In genomic region chr11:50228772-50229171, GRCm38 (mm10) we compare ENCODE assay signal across 9 mouse cellular contexts. TPM values are rescaled to one million over a fixed set of nuclear protein-coding genes. Genes with fewer than 3 reads are reported as not detected.
DNase-seq lines count a peak whose midpoint lies in the region; ATAC-seq and TF ChIP-seq lines count a peak whose summit lies in the region.
"Had no signal": no experiment of that assay in that cellular context is flagged by ENCODE, and none has a peak within 500 bp of the region (broad histone marks: within the 10 kb centered on the region; RNA-seq: fewer than 3 reads in every experiment).

No protein-coding gene starts in this region.

- no peak for TF ChIP-seq POLR2A in MEL (IDR thresholded peaks at IDR 0.05; ENCODE audit: control insufficient read depth in 1 of 2, insufficient read depth in 1 of 2, low read depth in 1 of 2, low read length in 2 of 2, poor library complexity in 1 of 2)

- no peak for TF ChIP-seq EP300 in MEL (IDR thresholded peaks at IDR 0.05; ENCODE audit: low read depth in 1 of 2, low read length in 2 of 2)

- H3K79me2 ChIP-seq in MEL (ENCODE audit: control insufficient read depth, insufficient read depth, low read length, poor library complexity), result peaks cover 12% of the 10 kb centered on the region

- 31% methylated on average over 3 of the region's 3 CpGs for WGBS in kidney, embryonic 15.5 days
- 11% methylated on average over 3 of the region's 3 CpGs for WGBS in hindbrain, postnatal 0 days

- TF ChIP-seq RAD21 in MEL (IDR thresholded peaks at IDR 0.05; ENCODE audit: low read depth, low read length), result no peak

- no peaks in the 10 kb centered on the region for H3K27me3 ChIP-seq in kidney, embryonic 15.5 days
- no peaks in the 10 kb centered on the region for H3K27me3 ChIP-seq in MEL (ENCODE audit: control insufficient read depth in 1 of 2, insufficient read depth in 2 of 2, low read length in 2 of 2)
- no peaks in the 10 kb centered on the region for H3K27me3 ChIP-seq in hindbrain, postnatal 0 days (ENCODE audit: insufficient read depth, low read length)

- H3K9ac ChIP-seq in kidney, embryonic 15.5 days, result no peak overlapping the region
- H3K9ac ChIP-seq in MEL (ENCODE audit: control insufficient read depth, low read depth, low read length, poor library complexity, severe bottlenecking), result no peak overlapping the region
- no peak overlapping the region; the same call in 1 of the 2 replicates for H3K9ac ChIP-seq in hindbrain, postnatal 0 days (replicated peaks; ENCODE audit: low read length)

- no peak for DNase-seq in kidney, adult 11 months
- DNase-seq in MEL (ENCODE audit: low read depth, low spot score), result peak; percentile 35
- peak; percentile 33 for DNase-seq in hindbrain, postnatal 0 days (ENCODE audit: low spot score)
- no peak for DNase-seq in ovary, adult 18-20 months (ENCODE audit: low spot score)
- DNase-seq in lung, postnatal 14 days, result no peak
- no peak for DNase-seq in thymus, postnatal 0 days (ENCODE audit: low spot score)

- H3K4me1 ChIP-seq in kidney, embryonic 15.5 days, result peaks cover 60% of the 10 kb centered on the region
- H3K4me1 ChIP-seq in MEL (ENCODE audit: control insufficient read depth in 1 of 2, insufficient read depth in 2 of 2, low read length in 2 of 2), result peaks cover 4 to 15% of the 10 kb centered on the region in 2 experiments; a peak in 3 of 4 replicates
- peaks cover 28% of the 10 kb centered on the region for H3K4me1 ChIP-seq in brown adipose tissue, adult 24 weeks (ENCODE audit: control insufficient read depth, insufficient read depth, insufficient read length, low read length)
- peaks cover 36% of the 10 kb centered on the region for H3K4me1 ChIP-seq in hindbrain, postnatal 0 days (ENCODE audit: insufficient read depth, low read length)

- 0 out of 2 replicates have a peak overlapping the region, but pooled peaks have one; percentile 30 for H3K27ac ChIP-seq in kidney, embryonic 15.5 days
- no peak overlapping the region for H3K27ac ChIP-seq in MEL (ENCODE audit: control insufficient read depth, low read depth, low read length)
- peak overlapping the region; percentile 92 for H3K27ac ChIP-seq in brown adipose tissue, adult 24 weeks (replicated peaks; ENCODE audit: low read depth, low read length)
- H3K27ac ChIP-seq in hindbrain, postnatal 0 days, result peak overlapping the region; percentile 34; the same call in 1 of the 2 replicates

- TF ChIP-seq CTCF in MEL (IDR thresholded peaks at IDR 0.05 in 2 of 3, conservative IDR thresholded peaks at IDR 0.05 in 1 of 3; ENCODE audit: control insufficient read depth in 1 of 3, insufficient read depth in 1 of 3, low read depth in 2 of 3, low read length in 3 of 3, poor library complexity in 1 of 3, severe bottlenecking in 1 of 3), result no peak
- no peak for TF ChIP-seq CTCF in hindbrain, postnatal 0 days (IDR thresholded peaks at IDR 0.05; ENCODE audit: low read depth)

- H3K4me3 ChIP-seq in kidney, embryonic 15.5 days (replicated peaks), result no peak overlapping the region
- no peak overlapping the region for H3K4me3 ChIP-seq in MEL (ENCODE audit: control insufficient read depth in 1 of 2, insufficient read depth in 1 of 2, low read depth in 2 of 2, low read length in 2 of 2)
- peak overlapping the region; percentile 15; the same call in 1 of the 2 replicates for H3K4me3 ChIP-seq in brown adipose tissue, adult 24 weeks (ENCODE audit: insufficient read depth, low read depth, low read length)
- no peak overlapping the region for H3K4me3 ChIP-seq in hindbrain, postnatal 0 days (ENCODE audit: low read length)

- ATAC-seq in kidney, embryonic 15.5 days (replicated peaks; ENCODE audit: low FRiP score), result no peak
- ATAC-seq in hindbrain, postnatal 0 days, result no peak
- ATAC-seq: intestine, embryonic 16.5 days had no signal

- peaks cover 27% of the 10 kb centered on the region for H3K36me3 ChIP-seq in kidney, embryonic 15.5 days
- peaks cover 3 to 5% of the 10 kb centered on the region in 2 experiments; a peak in 3 of 4 replicates for H3K36me3 ChIP-seq in MEL (ENCODE audit: control insufficient read depth in 1 of 2, insufficient read depth in 2 of 2, low read length in 2 of 2)
- peaks cover 19% of the 10 kb centered on the region for H3K36me3 ChIP-seq in hindbrain, postnatal 0 days (ENCODE audit: insufficient read depth, low read length)

- H3K4me2 ChIP-seq in kidney, embryonic 15.5 days, result 0 out of 2 replicates have a peak overlapping the region, but pooled peaks have one; percentile 15
- H3K4me2 ChIP-seq in hindbrain, postnatal 0 days (ENCODE audit: low read depth, low read length), result no peak overlapping the region

- H3K9me3 ChIP-seq in kidney, embryonic 15.5 days (replicated peaks), result no peaks in the 10 kb centered on the region
- no peaks in the 10 kb centered on the region for H3K9me3 ChIP-seq in MEL (replicated peaks; ENCODE audit: insufficient read depth, low read length)
- no peaks in the 10 kb centered on the region for H3K9me3 ChIP-seq in hindbrain, postnatal 0 days (ENCODE audit: low read length)

TF ChIP-seq in MEL, 35 proteins besides CTCF, POLR2A, EP300 and RAD21:
- TF ChIP-seq KAT2A (conservative IDR thresholded peaks at IDR 0.05; ENCODE audit: low read depth, low read length) (no peak), JUND (IDR thresholded peaks at IDR 0.05; ENCODE audit: low read depth, low read length) (no peak)

RNA-seq across cellular contexts. Expression of gene Ltc4s, which starts 9.6 kb away (rescaled TPM):
- polyA plus RNA-seq in kidney, embryonic 15.5 days (2015; fragmentation: Nextera tagmentation; extraction: Ambion mirVana), result 1.4 and 1.9 TPM in 2 replicates
- total RNA-seq in MEL (2012; rRNA removed), result 1.6 and 3.1 TPM in 2 replicates
- polyA plus RNA-seq in MEL (2012; ENCODE audit: insufficient read depth in 1 of 2, insufficient read length in 2 of 2, low read depth in 1 of 2, low replicate concordance in 2 of 2, missing spikeins in 1 of 2), result 1 to 10 TPM in 1 of 2 experiments, not detected in 1; 3.4 TPM
- polyA plus RNA-seq in brown adipose tissue, adult 24 weeks (2012; ENCODE audit: insufficient read depth, insufficient read length, missing spikeins), result 27.5 and 45.3 TPM in 2 replicates
- 4.0 and 6.8 TPM in 2 replicates for total RNA-seq in hindbrain, postnatal 0 days (2014; rRNA removed)
- polyA plus RNA-seq in hindbrain, postnatal 0 days (2015; fragmentation: Nextera tagmentation; extraction: Ambion mirVana), result 5.9 and 7.1 TPM in 2 replicates
- 3.5 and 3.7 TPM in 2 replicates for polyA plus RNA-seq in thymus, postnatal 0 days (2015; fragmentation: Nextera tagmentation; extraction: Ambion mirVana)

RNA-seq across cellular contexts. Expression of gene Mgat4b, which starts 18.1 kb away (rescaled TPM):
- polyA plus RNA-seq in kidney, embryonic 15.5 days (2015; fragmentation: Nextera tagmentation; extraction: Ambion mirVana), result 37.3 and 37.5 TPM in 2 replicates
- total RNA-seq in MEL (2012; rRNA removed), result 22.3 and 33.7 TPM in 2 replicates
- polyA plus RNA-seq in MEL (2012; ENCODE audit: insufficient read depth in 1 of 2, insufficient read length in 2 of 2, low read depth in 1 of 2, low replicate concordance in 2 of 2, missing spikeins in 1 of 2), result 10 to 100 TPM in 1 of 2 experiments, not detected in 1; 69.4 TPM
- polyA plus RNA-seq in brown adipose tissue, adult 24 weeks (2012; ENCODE audit: insufficient read depth, insufficient read length, missing spikeins), result 57.6 and 60.6 TPM in 2 replicates
- total RNA-seq in hindbrain, postnatal 0 days (2014; rRNA removed), result 108 and 134 TPM in 2 replicates
- 67.8 and 74.6 TPM in 2 replicates for polyA plus RNA-seq in hindbrain, postnatal 0 days (2015; fragmentation: Nextera tagmentation; extraction: Ambion mirVana)
- 8.6 and 11.8 TPM in 2 replicates for polyA plus RNA-seq in thymus, postnatal 0 days (2015; fragmentation: Nextera tagmentation; extraction: Ambion mirVana)

RNA-seq across cellular contexts. Expression of gene Sqstm1, which starts 18.1 kb away (rescaled TPM):
- polyA plus RNA-seq in kidney, embryonic 15.5 days (2015; fragmentation: Nextera tagmentation; extraction: Ambion mirVana), result 233 and 259 TPM in 2 replicates
- total RNA-seq in MEL (2012; rRNA removed), result 223 and 240 TPM in 2 replicates
- polyA plus RNA-seq in MEL (2012; ENCODE audit: insufficient read depth in 1 of 2, insufficient read length in 2 of 2, low read depth in 1 of 2, low replicate concordance in 2 of 2, missing spikeins in 1 of 2), result 100 to 1,000 TPM in 1 of 2 experiments, not detected in 1; 187 TPM
- 216 and 235 TPM in 2 replicates for polyA plus RNA-seq in brown adipose tissue, adult 24 weeks (2012; ENCODE audit: insufficient read depth, insufficient read length, missing spikeins)
- total RNA-seq in hindbrain, postnatal 0 days (2014; rRNA removed), result 289 and 299 TPM in 2 replicates
- 412 and 450 TPM in 2 replicates for polyA plus RNA-seq in hindbrain, postnatal 0 days (2015; fragmentation: Nextera tagmentation; extraction: Ambion mirVana)
- polyA plus RNA-seq in thymus, postnatal 0 days (2015; fragmentation: Nextera tagmentation; extraction: Ambion mirVana), result 233 and 246 TPM in 2 replicates

RNA-seq across cellular contexts. Expression of gene Mrnip, which starts 54.5 kb away (rescaled TPM):
- 19.3 and 20.0 TPM in 2 replicates for polyA plus RNA-seq in kidney, embryonic 15.5 days (2015; fragmentation: Nextera tagmentation; extraction: Ambion mirVana)
- total RNA-seq in MEL (2012; rRNA removed), result 10.6 and 12.1 TPM in 2 replicates
- polyA plus RNA-seq in MEL (2012; ENCODE audit: insufficient read depth in 1 of 2, insufficient read length in 2 of 2, low read depth in 1 of 2, low replicate concordance in 2 of 2, missing spikeins in 1 of 2), result 1 to 10 TPM in 1 of 2 experiments, not detected in 1; 8.6 TPM
- polyA plus RNA-seq in brown adipose tissue, adult 24 weeks (2012; ENCODE audit: insufficient read depth, insufficient read length, missing spikeins), result 3.0 and 6.3 TPM in 2 replicates
- 40.8 and 44.2 TPM in 2 replicates for total RNA-seq in hindbrain, postnatal 0 days (2014; rRNA removed)
- polyA plus RNA-seq in hindbrain, postnatal 0 days (2015; fragmentation: Nextera tagmentation; extraction: Ambion mirVana), result 33.5 and 34.0 TPM in 2 replicates
- polyA plus RNA-seq in thymus, postnatal 0 days (2015; fragmentation: Nextera tagmentation; extraction: Ambion mirVana), result 13.1 and 15.3 TPM in 2 replicates

Comparison
In these comparisons a context has a peak if more than half of its experiments do, and no peak if none do; other contexts are left out.
1. DNase-seq: peak in MEL (single experiment) and hindbrain, postnatal 0 days (single experiment); none in kidney, adult 11 months (single experiment), ovary, adult 18-20 months (single experiment), lung, postnatal 14 days (single experiment) and thymus, postnatal 0 days (single experiment).